Mouse (Mus musculus): ENCODE data around the gene Sash1.

DNA sequence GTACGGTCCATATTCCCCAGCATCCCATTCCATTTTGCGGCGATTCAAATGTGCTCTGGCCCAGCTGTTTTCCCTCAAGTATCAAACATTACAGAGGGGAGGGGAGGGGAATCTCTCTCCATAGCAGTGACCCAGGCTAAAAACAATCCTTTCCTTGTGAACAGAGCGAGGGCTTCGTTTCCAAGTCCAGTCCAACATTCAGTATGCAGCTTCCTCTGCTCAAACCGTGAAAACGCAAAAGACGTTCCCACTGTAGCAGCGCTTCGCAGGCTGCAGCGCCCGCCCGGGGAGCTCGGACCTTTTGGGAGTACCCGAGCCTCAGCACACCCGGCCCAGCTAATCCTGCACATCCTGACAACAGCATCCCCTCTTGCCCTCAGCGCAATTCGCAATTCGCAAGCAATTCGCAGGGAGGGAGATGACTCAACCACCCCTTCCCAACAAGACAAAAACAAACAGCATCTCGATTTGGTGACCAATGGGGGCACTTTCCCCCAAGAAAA, 128.4 kb downstream of the Sash1 start:
- TF ChIP-seq POLR2A (IDR thresholded peaks at IDR 0.05; ENCODE audit: low read depth, low read length): no peak
- TF ChIP-seq CTCF (IDR thresholded peaks at IDR 0.05; ENCODE audit: extremely low read depth, insufficient read length, insufficient replicate concordance, low read depth, low read length): no peak

Data from small intestine, adult 2 months (tissue).